Mouse (Mus musculus) embryo, embryonic 9.5 days (tissue): ENCODE measurements at regions not wholly inside any gene's neighbourhood (a gene's known extent, or its start where the extent isn't known, plus 50 kb on each side); places are given as distances from the start of the nearest gene placed in this dataset.

Source experiments
- DNase-seq: peaks from one replicate; pipeline ENCODE4 v3.0.0-alpha.2; 2017; ENCODE audit errors: extremely low spot score

DNA sequence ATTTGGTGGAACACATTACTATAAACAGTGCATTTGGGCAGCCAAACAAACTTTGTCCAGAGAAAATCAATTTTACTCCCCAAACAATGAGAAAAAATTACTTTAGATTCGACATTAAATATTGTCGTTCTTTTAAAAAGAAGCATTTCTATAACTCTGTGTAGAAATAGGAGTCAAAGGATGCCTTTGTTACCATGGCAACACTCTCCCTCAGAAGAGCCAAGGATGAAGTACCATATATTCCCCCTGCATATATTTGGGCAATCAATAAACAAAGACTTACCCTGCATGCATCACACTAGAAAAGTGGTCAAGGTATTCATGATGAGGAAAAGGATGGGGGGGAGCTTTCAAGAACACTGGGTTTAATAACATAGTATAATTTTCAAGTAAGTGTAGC, 70.9 kb upstream of the Tenm2 start:
- DNase-seq = no peak
